Mouse (Mus musculus) heart, postnatal 4 days (tissue): ENCODE measurements at regions not wholly inside any gene's neighbourhood (a gene's known extent, or its start where the extent isn't known, plus 50 kb on each side); places are given as distances from the start of the nearest gene placed in this dataset.
"Not testable (repeated sequence)": the region's sequence is repeated elsewhere in the genome, so short reads cannot be mapped to it uniquely, and the experiment has no call there.

Source experiments
- DNase-seq: peaks from one replicate; pipeline ENCODE4 v3.0.0; 2021

DNA sequence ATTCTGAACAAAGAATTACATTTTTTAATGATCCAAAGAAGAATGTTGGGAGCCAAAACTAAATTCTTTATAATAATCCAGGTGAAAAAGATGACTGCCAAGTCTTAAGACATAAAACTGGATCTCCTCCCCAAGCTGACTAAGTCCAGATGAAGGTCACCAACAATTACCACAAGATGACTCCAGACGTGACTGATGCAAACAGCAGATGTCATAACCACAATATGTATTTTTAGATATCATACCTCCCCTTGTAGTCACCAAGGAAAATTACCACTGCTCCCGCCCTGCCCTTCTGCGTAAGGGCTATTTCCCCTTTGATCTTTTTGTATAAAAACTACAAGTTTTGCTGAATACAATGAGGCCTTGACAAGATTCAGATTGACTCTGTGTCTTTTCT is 1110.4 kb downstream of the Basp1 start:
- not testable (repeated sequence) for DNase-seq

GRCm38 (mm10) chr15:24297236-24297635 is 1116.3 kb downstream of the Basp1 start:
- no peak for DNase-seq

DNA sequence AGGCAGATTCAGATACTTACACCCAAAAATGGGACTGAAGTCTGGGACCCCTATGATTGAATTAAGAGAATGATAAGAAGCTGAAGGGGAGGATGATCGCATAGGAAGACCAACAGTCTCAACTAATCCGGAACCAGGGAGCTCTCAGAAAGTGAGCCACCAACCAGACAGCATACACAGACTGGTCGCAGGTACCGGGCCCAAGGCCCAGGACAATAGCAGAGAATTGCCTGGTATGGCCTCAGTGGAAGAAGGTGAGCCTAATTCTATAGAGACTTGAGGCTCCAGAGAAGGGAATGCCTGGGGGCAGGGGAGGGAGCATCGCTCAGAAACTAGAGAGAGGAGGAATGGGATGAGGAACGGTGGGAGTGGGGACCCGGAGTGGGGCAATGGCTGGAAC is 1116.8 kb downstream of the Basp1 start:
- DNase-seq, result no peak

- no peak for DNase-seq
Measured at GRCm38 (mm10) chr15:24275100-24275499, 1138.5 kb downstream of the Basp1 start.

GRCm38 (mm10) chr15:24267360-24267759 is 1146.2 kb downstream of the Basp1 start:
- no peak for DNase-seq
